Mouse (Mus musculus) bone marrow, adult 2 months (tissue): ENCODE results near the gene Syde2. TPM values are rescaled to one million over a fixed set of nuclear protein-coding genes. Genes with fewer than 3 reads are reported as not detected.
"Not testable (repeated sequence)": the region's sequence is repeated elsewhere in the genome, so short reads cannot be mapped to it uniquely, and the experiment has no call there.

Experiments
- H3K27ac ChIP-seq: fragments of 200-500 bp; 2 replicates; pipeline ENCODE4 v1.5.1; 2012; ENCODE audit warnings: low read depth, mild to moderate bottlenecking, control low read depth, inconsistent platforms, low read length; ENCODE audit not compliant: control insufficient read depth, poor library complexity, insufficient read depth
- H3K4me1 ChIP-seq: fragments of 200-500 bp; 2 replicates; pipeline ENCODE4 v1.6.1; 2011; ENCODE audit warnings: low read length; ENCODE audit not compliant: control insufficient read depth, insufficient read depth
- H3K4me3 ChIP-seq: fragments of 200-500 bp; replicated peaks from 2 replicates; pipeline ENCODE3; 2011; ENCODE audit warnings: mild to moderate bottlenecking, low read depth, low read length, control low read depth; ENCODE audit not compliant: control insufficient read depth
- CTCF ChIP-seq: fragments of 200-500 bp; IDR thresholded peaks from 2 replicates; pipeline ENCODE4 v1.5.1; 2011; ENCODE audit warnings: low read length, control low read depth; ENCODE audit not compliant: control insufficient read depth, insufficient read depth
- POLR2A ChIP-seq: fragments of 200-500 bp; IDR thresholded peaks from 2 replicates; pipeline ENCODE4 v1.6.1; 2011; ENCODE audit warnings: low read depth, mild to moderate bottlenecking, control low read depth, low read length, borderline replicate concordance; ENCODE audit not compliant: control insufficient read depth
- WGBS: fragments of 180-500 bp; shearing (Covaris S2); methylation state at CpG from one replicate; pipeline ENCODE4 v1.1.7; 2018; 5-methylcytosine and 5-hydroxymethylcytosine counted together
- polyA plus RNA-seq: library from polyadenylated mRNA; stranded (reverse); fragments of >200 nt; gene quantifications from 2 replicates; pipeline ENCODE4 v1.2.4, GENCODE M21; 2011; ENCODE audit warnings: low replicate concordance; ENCODE audit not compliant: missing spikeins, insufficient read depth, insufficient read length

Gene Syde2
- polyA plus RNA-seq, 1 experiment = 2.1 TPM

- Histone ChIP-seq H3K4me3 (no peak overlapping the region), H3K27ac (no peak overlapping the region), H3K4me1 (no peaks in the 10 kb centered on the region)
- TF ChIP-seq POLR2A (no peak), CTCF (no peak)
- 75% methylated on average over 10 of the region's 10 CpGs for WGBS
Measured at GRCm38 (mm10) chr3:145992796-145993195, 5.1 kb downstream of the Syde2 start.

- WGBS = 27% methylated on average over 14 of the region's 14 CpGs
Measured at GRCm38 (mm10) chr3:145993481-145994201, 6.0 kb downstream of the Syde2 start.

GRCm38 (mm10) chr3:145995489-145995888 lies 7.8 kb downstream of the Syde2 start:
- Histone ChIP-seq H3K4me1 (no peaks in the 10 kb centered on the region), H3K4me3 (no peak overlapping the region), H3K27ac (no peak overlapping the region)
- no peak for TF ChIP-seq POLR2A
- no peak for TF ChIP-seq CTCF
- WGBS = 80% methylated on average over 5 of the region's 5 CpGs

More at GRCm38 (mm10) chr3:145993481-145994201, 6.0 kb downstream of the Syde2 start:
- Histone ChIP-seq H3K4me1 (no peaks in the 10 kb centered on the region), H3K4me3 (no peak overlapping the region), H3K27ac (no peak overlapping the region)
- TF ChIP-seq POLR2A (no peak), CTCF (no peak)

GRCm38 (mm10) chr3:145996539-145996938 lies 8.9 kb downstream of the Syde2 start:
- H3K4me1 ChIP-seq, H3K4me3 ChIP-seq: not testable (repeated sequence)
- 76% methylated on average over 5 of the region's 5 CpGs for WGBS

GRCm38 (mm10) chr3:146004347-146005051 lies 16.8 kb downstream of the Syde2 start:
- WGBS = 85% methylated on average over 14 of the region's 14 CpGs
- TF ChIP-seq POLR2A (no peak), CTCF (no peak)
- no peak overlapping the region for H3K4me3 ChIP-seq
- H3K27ac ChIP-seq = no peak overlapping the region
- H3K4me1 ChIP-seq = no peaks in the 10 kb centered on the region; the same call in 1 of the 2 replicates

More at GRCm38 (mm10) chr3:145996539-145996938, 8.9 kb downstream of the Syde2 start:
- not testable (repeated sequence) for H3K27ac ChIP-seq

GRCm38 (mm10) chr3:146007872-146008271 lies 20.2 kb downstream of the Syde2 start:
- H3K4me1 ChIP-seq = no peaks in the 10 kb centered on the region; the same call in 1 of the 2 replicates
- H3K27ac ChIP-seq = no peak overlapping the region
- 73% methylated on average over 6 of the region's 6 CpGs for WGBS
- H3K4me3 ChIP-seq = no peak overlapping the region
- TF ChIP-seq CTCF (no peak), POLR2A (no peak)

GRCm38 (mm10) chr3:146009859-146010645 lies 22.4 kb downstream of the Syde2 start:
- Histone ChIP-seq H3K4me3 (no peak overlapping the region), H3K4me1 (no peaks in the 10 kb centered on the region; the same call in 1 of the 2 replicates), H3K27ac (no peak overlapping the region)
- TF ChIP-seq CTCF = no peak
- no peak for TF ChIP-seq POLR2A
- WGBS = 86% methylated on average over 20 of the region's 20 CpGs

- WGBS = 85% methylated on average over 4 of the region's 4 CpGs
- H3K4me1 ChIP-seq = no peaks in the 10 kb centered on the region; the same call in 1 of the 2 replicates
- no peak for TF ChIP-seq POLR2A
- TF ChIP-seq CTCF = no peak
- H3K27ac ChIP-seq = no peak overlapping the region
- H3K4me3 ChIP-seq = no peak overlapping the region
Measured at GRCm38 (mm10) chr3:146010751-146011150, 23.1 kb downstream of the Syde2 start.
